In genomic region chr4:148610631-148611364, GRCm38 (mm10) we compare ENCODE assay signal across 1 mouse cellular context.
TF ChIP-seq lines count a peak whose summit lies in the region.

No protein-coding gene starts in this region.

TF ChIP-seq in MEL, 35 proteins besides CTCF, POLR2A, EP300 and RAD21:
- TF ChIP-seq POLR2AphosphoS2 (IDR thresholded peaks at IDR 0.05; ENCODE audit: low read length) (0 out of 2 replicates have a peak, but pooled peaks have one; percentile 23), JUND (IDR thresholded peaks at IDR 0.05; ENCODE audit: low read depth, low read length) (no peak), ZKSCAN1 (IDR thresholded peaks at IDR 0.05; ENCODE audit: low read depth, low read length) (0 out of 2 replicates have a peak, but pooled peaks have one; percentile 10), E2F4 (IDR thresholded peaks at IDR 0.05; ENCODE audit: borderline replicate concordance, low read depth, low read length) (no peak), ZMIZ1 (IDR thresholded peaks at IDR 0.05; ENCODE audit: low read depth, low read length) (peak; percentile 40; the same call in 1 of the 2 replicates), USF1 (IDR thresholded peaks at IDR 0.05; ENCODE audit: low read depth, low read length) (no peak), NRF1 (IDR thresholded peaks at IDR 0.05; ENCODE audit: insufficient read depth, low read depth, low read length, poor library complexity, severe bottlenecking) (no peak)
